Mouse (Mus musculus) testis, postnatal 14 days (tissue): ENCODE measurements at regions not wholly inside any gene's neighbourhood (a gene's known extent, or its start where the extent isn't known, plus 50 kb on each side); places are given as distances from the start of the nearest gene placed in this dataset.
A peak's percentile ranks its signal among the peaks of the same experiment; 100 is the strongest.

Experiments used
- DNase-seq: peaks from one replicate; pipeline ENCODE4 v3.0.0; 2021; ENCODE audit warnings: low spot score

GRCm38 (mm10) chr10:17428315-17428714 lies 294.7 kb upstream of the Cited2 start:
- DNase-seq, result peak; percentile 13

DNA sequence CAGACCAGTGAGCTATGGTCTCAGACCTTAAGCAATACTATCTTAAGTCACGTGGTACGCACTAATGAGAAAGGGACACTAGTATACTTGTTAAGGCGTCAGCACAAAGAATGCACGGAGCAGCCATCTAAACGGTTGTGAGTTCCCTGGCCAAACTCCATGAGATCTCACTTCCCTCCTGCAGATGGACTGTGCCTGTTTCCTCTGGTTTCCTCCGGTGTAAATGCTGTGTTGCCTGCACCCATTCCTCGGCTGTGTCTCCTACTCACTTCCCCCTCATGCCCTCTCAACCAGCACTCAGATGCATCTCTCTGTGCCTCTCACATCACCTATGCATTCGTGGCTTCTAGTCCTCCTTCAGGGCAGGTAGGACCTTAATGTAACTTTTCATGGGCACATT lies 291.9 kb upstream of the Cited2 start:
- DNase-seq, result no peak

- DNase-seq, result no peak
These were observed 288.9 kb upstream of the Cited2 start for GRCm38 (mm10) chr10:17434098-17434497.

DNA sequence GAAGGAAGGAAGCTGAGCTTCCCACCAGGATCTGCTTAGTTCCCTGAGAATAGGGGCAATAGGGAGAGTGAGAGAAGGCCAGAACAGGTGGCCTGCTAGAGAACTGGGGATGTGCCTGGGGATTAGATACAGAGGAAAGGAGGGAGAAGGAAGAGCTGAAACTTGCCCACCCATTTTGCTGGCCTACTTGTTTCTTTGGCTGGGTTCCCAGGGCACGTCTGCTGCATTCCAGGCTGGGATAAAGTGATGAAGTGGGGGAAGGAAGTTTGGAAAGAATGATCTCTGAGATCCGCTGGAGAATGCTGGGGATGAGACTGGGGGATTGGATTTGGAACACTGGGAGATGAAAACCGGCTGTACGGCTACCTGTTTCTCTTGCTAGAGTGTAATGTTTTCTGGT lies 272.8 kb upstream of the Cited2 start:
- DNase-seq, result no peak

DNA sequence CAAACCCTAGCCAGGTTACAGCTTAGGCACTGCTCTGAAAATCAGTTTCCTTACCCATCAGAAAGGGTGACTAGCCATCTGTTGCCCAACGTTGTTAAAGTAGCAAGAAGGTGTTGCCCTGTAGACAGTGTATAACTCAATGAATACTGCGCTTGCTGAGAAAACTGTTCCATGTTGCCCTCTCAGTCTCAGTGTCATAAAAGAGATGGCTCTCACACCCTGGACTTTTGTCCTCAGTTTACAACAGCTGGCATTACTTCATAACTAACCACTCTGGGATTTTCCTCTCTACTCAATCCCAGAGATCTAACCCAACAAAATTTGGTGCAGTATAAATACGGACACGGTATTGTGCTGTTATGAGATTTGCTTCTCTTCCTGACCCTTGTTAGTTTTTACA lies 252.1 kb upstream of the Cited2 start:
- DNase-seq, result no peak

GRCm38 (mm10) chr10:17472536-17472935 lies 250.5 kb upstream of the Cited2 start:
- no peak for DNase-seq

DNA sequence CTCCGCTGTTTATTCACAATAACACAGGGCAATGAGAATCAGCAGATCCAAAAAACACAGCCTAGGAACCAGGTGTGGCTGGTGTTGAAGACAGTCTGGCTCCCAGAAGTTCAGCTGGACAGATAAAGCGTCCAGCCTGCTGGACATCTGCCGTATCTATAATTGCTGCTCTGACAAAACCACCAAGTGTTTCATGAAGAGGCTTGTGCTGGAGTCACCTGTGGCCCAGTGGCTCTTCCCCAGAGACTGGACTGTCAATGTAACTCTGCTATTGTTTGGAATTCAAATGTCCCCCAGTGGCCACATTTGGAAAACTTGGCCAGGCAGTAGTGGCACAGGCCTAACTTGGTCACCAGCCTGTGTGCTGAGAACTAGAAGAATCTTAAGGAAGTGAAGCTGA lies 247.0 kb upstream of the Cited2 start:
- no peak for DNase-seq

DNA sequence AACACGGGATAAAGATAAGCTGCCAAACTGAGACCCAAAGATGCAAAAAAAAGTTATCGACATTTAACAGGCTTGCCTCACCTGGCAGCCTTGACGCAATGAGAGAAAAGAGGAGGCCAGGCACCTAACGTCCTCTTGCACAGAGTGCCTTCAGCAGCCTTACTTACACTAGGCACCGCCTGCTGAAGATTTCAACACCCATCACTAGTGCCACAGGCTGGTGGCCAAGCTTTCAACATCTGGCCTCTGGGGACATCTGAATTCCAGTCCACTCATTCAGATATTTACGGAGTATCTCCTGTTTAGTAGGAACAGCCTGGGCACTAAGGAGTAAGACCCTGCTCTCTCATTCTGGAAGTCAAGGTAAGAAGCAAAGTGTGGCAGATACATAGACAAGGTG lies 246.3 kb upstream of the Cited2 start:
- DNase-seq, result no peak

DNA sequence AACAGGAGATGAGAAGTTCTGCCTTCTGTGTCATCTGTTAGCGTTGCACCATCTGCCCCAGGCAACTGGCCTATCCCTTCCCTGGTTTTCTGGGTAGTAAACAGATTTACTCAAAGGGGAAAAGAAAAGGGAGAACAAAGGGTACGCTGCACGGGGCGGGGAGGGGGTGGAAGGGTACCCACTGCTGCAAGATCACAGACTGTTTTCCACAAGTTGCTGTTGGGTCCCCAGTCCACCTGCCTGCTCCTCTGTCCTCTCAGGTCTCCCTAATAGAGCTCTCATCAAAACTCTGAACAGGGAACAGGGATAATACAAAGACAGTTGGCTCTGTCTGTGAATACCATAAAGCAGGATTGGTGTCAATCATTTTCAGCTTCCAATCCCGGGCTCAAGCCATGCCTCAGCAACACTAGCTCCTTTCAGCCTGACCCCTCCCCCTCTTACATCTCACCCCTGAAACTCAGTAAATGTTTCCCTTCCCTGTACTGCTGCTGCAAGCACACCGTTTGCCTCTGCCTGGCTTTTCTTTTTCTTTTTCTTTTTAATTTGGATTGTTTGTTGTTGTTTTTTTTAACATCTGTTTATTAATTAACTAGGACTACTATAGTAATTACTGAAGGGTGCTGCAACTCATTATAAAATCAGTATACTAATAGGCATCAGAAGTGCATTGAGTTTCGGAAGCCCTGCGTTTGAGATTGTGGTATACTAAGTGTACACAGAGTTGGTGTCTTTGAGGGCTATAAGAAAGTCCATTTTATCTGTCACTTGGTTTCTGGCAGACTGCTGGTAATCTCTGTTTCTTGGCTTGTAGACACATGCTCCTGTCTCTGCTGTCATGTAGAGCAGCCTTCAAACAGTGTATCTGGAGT lies 244.0 kb upstream of the Cited2 start:
- no peak for DNase-seq

DNA sequence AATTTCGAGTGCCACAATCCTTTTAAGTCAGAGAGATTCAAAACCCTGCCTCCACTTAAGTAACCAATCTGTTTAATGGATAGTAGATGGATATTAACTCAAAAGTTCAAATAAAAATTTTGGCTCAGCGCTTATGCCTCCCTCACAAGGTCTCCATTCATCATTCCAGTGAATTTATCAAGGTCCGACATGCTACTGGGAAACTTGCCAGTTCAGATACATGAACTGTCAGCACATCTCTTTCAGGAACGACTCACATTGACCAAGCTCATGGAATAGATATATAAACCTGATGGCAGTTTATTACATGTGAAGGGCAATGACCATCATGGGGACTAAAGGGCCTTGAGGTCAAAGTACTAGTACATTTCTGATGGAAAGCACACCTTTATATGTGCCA lies 240.3 kb upstream of the Cited2 start:
- no peak for DNase-seq

GRCm38 (mm10) chr10:17485049-17485449 lies 238.0 kb upstream of the Cited2 start:
- DNase-seq, result no peak

GRCm38 (mm10) chr10:17485515-17485914 lies 237.5 kb upstream of the Cited2 start:
- DNase-seq, result no peak

- DNase-seq, result no peak
These were observed 237.0 kb upstream of the Cited2 start for GRCm38 (mm10) chr10:17486011-17486410.

DNA sequence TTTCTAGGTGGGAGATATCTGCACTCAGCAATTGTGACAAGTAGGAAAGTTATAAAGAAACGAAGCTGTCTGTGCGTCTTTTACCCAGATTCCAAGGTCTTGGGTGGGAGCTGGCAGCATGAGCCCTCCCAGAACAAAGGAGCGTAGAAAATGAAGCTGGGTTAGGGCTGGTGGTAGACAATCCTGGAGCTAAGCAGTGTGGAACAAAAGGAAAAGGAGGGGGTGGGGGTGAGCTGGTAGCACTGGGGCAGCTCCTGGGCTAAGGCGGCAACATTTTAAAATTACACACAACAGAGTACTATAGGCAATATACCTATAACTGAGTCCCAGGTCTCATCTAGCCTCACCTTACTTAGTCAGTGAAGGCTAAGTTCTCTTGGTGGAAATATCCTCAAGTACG lies 235.6 kb upstream of the Cited2 start:
- no peak for DNase-seq

DNA sequence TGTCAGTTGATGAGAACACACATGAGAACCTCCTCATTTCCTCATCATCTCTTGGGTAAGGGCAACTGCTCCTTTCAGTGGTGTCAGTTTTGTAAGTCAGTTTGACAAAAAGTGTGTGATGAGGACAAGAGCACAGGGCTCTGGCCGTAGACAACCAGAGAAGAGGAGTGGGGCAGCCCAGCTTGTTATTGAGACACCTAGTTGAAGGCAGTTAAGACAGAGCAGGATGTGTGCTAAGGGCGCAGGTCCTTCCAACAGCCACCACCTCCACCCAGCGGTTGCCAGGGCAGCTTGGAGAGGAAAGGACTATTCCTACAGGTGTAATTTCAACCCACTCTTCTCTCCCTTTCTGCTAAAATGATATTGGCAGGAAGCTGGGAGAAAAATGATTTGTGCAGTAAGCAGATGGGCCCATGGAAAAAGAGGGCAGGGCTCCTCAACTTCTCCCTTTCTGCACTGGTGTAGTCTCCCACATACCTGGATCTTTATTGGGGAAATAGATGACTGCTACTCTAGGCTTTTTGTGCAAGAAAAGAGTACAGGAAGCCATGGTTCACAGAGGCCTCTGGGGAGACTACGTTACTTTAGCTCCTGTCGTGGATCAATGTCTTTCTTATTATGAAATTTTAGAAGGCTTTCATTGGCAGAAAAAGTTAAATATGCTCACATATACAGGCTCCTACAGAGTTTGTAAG lies 231.3 kb upstream of the Cited2 start:
- no peak for DNase-seq

DNA sequence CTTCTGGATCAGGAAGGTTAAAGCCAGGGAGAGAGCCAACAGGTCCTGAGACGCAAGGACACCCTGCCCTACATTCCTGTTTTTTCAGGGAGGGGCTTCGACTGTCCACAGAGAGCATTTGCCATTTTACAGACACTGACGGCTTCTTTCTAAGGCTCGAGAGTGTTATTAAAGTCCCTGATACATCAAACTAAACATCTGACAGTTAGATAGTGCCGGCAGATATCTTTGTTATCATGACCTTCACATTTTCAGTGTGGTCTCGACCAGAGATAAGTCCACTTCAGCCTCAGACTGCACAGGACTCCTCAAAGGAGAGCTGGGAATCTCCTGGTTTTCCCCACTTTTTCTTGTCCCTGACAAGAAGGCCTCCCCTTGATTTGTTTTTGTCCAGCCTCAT lies 229.9 kb upstream of the Cited2 start:
- DNase-seq, result no peak

GRCm38 (mm10) chr10:17496831-17497230 lies 226.2 kb upstream of the Cited2 start:
- DNase-seq, result no peak

GRCm38 (mm10) chr10:17510626-17511193 lies 212.3 kb upstream of the Cited2 start:
- DNase-seq, result no peak

DNA sequence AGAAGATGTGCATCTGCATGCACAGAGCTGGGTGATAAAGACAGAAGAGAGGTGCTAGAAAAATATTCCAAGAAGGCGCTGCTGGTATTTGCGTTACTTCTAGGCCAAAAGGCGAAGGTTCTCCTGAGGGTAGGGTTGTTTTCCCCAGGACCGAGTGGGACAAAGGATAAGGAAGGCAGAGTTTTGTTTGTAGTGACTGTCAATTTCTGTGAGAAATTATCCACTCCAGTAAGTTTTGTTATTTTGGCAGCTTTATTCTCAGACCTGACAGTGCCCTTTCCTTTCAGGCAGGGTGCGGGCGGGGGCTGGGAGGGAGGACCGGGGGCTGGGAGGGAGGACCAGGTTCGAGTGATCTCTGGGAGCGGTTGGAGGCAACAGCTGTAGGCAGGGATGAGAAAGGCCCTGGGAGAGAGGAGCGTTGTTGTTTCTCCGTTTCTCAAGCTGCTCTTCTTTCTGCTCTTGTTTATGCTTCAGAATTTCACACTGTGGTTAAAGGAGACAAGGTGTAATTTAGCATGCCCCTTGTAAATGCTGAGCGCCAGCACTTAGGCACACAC lies 211.2 kb upstream of the Cited2 start:
- no peak for DNase-seq

GRCm38 (mm10) chr10:17512487-17512886 lies 210.5 kb upstream of the Cited2 start:
- no peak for DNase-seq

- no peak for DNase-seq
These were observed 209.3 kb upstream of the Cited2 start for GRCm38 (mm10) chr10:17513756-17514155.

DNA sequence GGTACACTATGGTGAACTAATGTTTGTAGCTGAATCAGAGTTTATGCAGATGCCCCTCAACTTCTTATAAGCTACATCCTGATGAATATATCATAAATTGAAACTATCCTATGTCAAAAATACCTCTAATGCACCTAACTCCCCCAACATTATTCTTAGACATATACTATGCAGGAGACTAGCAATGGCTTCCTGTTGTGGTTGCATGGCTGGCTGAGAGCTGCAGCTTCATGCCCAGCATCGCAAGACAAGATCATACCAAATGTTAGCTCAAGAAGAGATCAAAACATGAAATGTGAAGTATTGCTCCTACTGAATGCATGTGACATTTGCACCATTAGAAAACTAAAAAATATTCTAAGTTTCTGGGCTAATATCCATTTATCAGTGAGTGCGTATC lies 206.9 kb upstream of the Cited2 start:
- no peak for DNase-seq
